Mouse (Mus musculus) spleen, postnatal 10 days (tissue): ENCODE data around the gene Olfr1510.
"Not testable (repeated sequence)": the region's sequence is repeated elsewhere in the genome, so short reads cannot be mapped to it uniquely, and the experiment has no call there.

ENCODE experiments used
- DNase-seq, 2 experiments: peaks; one replicate each; pipeline ENCODE4 v3.0.0; 2021 to 2022; ENCODE audit warnings: low spot score in 2 of 2

The Olfr1510 gene

DNA sequence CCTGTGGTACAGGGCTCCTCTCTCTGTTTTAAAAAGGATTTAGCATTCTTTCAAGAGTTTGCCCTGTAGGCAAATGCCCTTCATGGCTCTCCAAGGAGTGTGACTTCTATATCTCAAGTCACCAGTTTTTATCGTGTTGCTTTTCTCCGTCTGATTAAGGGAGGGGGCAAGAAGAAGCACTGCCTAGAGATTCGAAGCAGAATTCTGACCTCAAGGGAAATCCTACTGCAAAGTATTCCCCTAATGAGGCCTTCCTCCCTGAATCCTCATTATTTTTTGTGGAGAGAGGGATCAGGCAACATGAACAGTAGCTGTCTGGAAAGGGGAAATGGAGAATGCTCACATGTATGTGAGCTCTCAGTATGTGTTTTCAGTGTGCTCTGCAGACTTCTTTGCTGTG is at the start of gene Olfr1510:
Olfr1510 (minus strand) TSS at position 101 of the 400 bp plus-strand sequence.
- DNase-seq: no peak

DNA sequence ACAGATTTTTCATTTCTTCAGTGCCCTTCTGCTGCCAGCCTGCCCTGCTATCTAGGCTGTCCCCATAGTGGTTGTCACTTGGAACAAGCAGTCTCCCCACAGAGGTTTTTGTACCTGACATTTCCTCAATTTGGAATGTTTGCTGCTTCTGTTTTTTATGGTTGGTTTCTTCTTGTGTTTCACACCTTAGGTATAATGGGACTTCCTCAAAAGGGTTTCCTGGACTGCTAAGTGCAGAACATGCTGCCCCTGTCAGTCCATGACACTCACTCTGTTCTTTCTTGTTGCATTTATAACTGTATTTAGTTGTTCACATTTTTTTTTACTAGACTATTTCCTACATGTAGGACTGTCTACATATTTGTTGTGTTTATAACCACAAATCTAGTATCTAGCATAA is 47.8 kb upstream of the Olfr1510 start:
- no peak for DNase-seq

- DNase-seq: peak in 1 of 2 experiments; percentile 16
These were observed 37.0 kb upstream of the Olfr1510 start for GRCm38 (mm10) chr14:52451138-52451537.

DNA sequence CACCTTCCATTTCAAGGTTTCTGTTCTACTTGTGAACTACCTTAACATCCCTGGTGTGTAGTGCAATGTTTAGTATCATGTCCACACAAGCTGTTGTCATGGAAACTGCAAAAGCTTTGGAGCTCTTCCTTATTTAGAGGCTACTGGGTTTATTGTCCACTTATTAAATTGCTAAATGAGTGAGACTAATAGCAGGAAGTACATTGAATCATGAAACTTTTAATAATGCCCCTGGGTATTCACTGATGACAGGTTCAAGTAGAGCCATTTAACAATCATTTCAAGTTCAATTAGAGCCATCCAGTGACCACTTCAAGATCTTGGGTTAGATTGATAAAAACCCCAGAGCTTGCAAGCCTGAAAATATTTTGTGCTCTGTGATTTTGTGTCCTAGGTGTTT is 28.5 kb upstream of the Olfr1510 start, which contains the start of gene Olfr1509:
Olfr1509 (plus strand) TSS at position 301 of the 400 bp plus-strand sequence.
- no peak for DNase-seq

DNA sequence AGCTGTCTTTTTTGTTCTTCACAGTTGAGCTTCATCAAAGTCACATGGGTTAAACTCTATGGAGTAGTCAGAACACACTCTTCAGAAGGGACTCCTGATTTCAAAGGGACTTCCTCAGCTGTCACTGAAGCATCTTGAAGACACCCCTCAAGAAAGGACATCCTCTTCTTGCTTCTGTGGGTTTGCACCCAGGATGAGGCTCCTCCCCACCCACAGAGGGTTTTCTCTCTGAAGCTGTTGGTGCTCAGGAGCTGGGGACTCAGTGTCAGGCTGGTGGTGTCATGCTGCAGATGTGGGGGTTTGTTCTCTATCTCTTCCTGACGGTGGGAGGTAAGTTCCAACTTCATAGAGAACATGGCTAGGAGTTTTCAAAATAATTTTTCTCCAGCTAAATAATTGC is 13.5 kb upstream of the Olfr1510 start:
- peak in 1 of 2 experiments; percentile 16 for DNase-seq

DNA sequence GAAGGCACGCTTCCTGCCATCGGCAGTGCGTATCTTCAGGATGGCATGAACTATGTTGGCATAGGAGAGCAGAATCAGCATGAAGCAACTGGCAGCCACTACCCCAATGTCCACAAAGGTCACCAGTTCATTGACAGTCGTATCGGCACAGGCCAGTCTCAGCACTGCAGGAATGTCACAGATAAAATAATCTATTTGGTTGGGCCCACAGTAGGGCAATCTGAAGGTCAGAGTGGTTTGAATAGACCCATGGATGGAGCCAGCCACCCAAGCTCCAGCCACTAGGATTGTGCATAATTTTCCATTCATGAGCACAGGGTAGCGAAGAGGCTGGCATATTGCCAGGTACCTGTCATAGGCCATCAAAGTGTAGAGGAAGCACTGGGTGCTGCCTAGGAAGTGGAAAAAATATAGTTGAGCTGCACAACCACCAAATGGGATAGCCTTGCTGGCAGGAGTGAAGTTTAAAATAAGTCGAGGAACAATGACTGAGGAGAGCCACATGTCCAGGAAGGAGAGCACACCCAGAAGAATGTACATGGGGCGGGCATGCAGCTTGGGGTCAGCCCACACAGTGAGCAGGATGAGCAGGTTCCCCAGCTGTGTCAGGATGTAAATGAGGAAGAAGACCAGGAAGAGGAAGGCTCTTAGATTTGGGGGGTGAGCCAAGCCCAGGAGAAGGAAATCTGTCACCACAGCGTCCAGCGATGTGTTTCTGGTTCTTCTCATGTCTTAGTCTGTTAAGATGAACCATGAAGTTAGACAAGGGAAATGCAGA is 3.8 kb downstream of the Olfr1510 start:
- DNase-seq: not testable (repeated sequence)

- no peak for DNase-seq
These were observed 16.9 kb downstream of the Olfr1510 start, which contains the start of gene Olfr1511 for GRCm38 (mm10) chr14:52397279-52397678. Gene Olfr1511, minus strand, starts transcription at chr14:52397379.

DNA sequence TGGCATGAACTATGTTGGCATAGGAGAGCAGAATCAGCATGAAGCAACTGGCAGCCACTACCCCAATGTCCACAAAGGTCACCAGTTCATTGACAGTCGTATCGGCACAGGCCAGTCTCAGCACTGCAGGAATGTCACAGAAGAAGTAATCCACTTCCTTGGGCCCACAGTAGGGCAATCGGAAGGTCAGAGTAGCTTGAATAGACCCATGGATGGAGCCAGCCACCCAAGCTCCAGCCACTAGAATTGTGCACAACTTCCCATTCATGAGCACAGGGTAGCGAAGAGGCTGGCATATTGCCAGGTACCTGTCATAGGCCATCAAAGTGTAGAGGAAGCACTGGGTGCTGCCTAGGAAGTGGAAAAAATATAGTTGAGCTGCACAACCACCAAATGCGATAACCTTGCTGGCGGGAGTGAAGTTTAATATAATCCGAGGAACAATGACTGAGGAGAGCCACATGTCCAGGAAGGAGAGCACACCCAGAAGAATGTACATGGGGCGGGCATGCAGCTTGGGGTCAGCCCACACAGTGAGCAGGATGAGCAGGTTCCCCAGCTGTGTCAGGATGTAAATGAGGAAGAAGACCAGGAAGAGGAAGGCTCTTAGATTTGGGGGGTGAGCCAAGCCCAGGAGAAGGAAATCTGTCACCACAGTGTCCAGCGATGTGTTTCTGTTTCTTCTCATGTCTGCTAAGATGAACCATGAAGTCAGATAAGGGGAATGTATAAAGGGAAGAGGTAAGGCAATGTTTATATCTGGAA is 23.9 kb downstream of the Olfr1510 start:
- DNase-seq: not testable (repeated sequence)

DNA sequence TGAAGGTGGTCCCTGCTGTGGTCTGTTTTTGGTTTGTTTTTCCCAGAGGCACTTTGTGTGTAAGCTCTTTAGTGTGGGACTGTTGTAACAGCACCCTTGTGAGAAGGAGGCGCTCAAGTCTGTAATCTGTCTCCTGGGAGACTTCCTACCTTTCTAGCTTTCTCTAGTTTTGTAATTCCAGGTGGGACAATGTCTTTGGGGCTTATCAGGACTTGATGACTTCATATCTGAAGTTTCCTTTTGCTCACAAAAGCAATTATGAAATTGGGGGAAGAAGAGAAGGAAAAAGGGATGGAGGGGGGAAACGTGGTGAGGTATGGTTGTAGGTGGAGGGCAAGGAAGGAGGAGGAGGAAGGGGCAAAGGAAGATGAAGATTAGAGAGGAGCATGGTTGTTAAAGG is 35.1 kb downstream of the Olfr1510 start, which contains the start of gene Olfr1512:
Olfr1512 (minus strand) TSS at position 101 of the 400 bp plus-strand sequence.
- no peak for DNase-seq

DNA sequence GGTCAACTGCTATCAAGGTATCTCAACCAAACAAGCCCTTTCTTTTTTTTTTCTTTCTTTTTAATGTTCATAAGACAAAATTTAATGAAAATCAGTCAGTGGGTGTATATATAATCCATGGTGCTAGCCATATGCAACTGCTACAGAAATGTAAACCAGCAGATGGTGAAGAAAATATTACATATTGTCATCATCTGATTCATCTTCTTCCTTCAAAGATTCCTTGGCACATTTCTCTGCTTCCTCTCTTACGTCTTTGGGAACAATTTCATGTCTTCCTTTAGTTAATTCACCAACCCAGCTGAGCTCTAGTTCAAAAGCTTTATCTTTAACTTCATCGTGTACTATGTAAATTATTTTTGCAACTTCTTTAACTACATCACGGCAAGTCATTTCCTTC is 45.4 kb downstream of the Olfr1510 start:
- no peak for DNase-seq
